Mouse (Mus musculus) spleen, adult 2 months (tissue): Measurements from ENCODE around the gene Hspg2.

ENCODE experiments used
- CTCF ChIP-seq: fragments of 200-500 bp; IDR thresholded peaks from 2 replicates; pipeline ENCODE4 v1.5.1; 2011; ENCODE audit warnings: mild to moderate bottlenecking, inconsistent platforms; ENCODE audit not compliant: insufficient read depth, insufficient read length, insufficient replicate concordance; ENCODE audit errors: extremely low read depth
- POLR2A ChIP-seq: fragments of 200-500 bp; IDR thresholded peaks from 2 replicates; pipeline ENCODE4 v1.6.1; 2011; ENCODE audit warnings: low read depth, low read length, inconsistent platforms

DNA sequence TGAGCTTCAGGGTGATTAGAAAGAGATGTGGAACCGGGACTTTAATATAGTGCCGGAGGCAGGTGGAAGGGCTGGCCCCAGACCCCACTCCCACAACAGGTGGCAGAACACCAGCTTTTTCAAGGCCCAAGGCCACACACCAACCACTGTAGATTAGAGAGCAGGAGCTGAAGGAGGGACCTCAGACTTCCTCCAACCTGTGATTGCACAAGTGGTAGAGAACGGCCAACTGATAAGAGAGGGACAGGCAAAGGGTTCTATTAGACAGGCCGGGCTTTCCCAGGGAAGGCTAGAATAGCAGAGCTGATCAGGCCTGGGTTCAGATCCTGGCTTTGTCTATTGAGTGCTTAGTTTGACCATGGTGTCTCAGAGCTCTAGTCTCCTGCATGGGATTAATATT lies 38.1 kb upstream of the Hspg2 start, which contains the start of gene Cela3b:
- TF ChIP-seq CTCF (no peak), POLR2A (no peak)
